Mouse (Mus musculus) erythroblast, embryonic 14.5 days (primary cell): ENCODE data around the gene Styxl1.

ENCODE experiments used
- GATA1 ChIP-seq: IDR thresholded peaks from 2 replicates; pipeline ENCODE4 v1.6.1; 2012; ENCODE audit warnings: low read length, inconsistent platforms, mixed read lengths
- TAL1 ChIP-seq: IDR thresholded peaks from 3 replicates; pipeline ENCODE4 v1.6.1; 2012; ENCODE audit warnings: low read length, inconsistent platforms, mixed read lengths

GRCm38 (mm10) chr5:135743741-135744609, 34.2 kb downstream of the Styxl1 start, which contains the start of gene Tmem120a:
- TF ChIP-seq GATA1 (no peak), TAL1 (no peak)
